Mouse (Mus musculus) fibroblast of lung, adult 2 months (primary cell): ENCODE results near the gene Tmem50b.

ENCODE experiments used
- DNase-seq: peaks from one replicate; pipeline ENCODE4 v3.0.0-alpha.2; 2011; ENCODE audit warnings: low read depth

Tmem50b gene

GRCm38 (mm10) chr16:91565292-91565951, 32.2 kb downstream of the Tmem50b start:
- no peak for DNase-seq

- no peak for DNase-seq
Measured at GRCm38 (mm10) chr16:91564580-91565291, 32.9 kb downstream of the Tmem50b start.

- DNase-seq: no peak
Measured at GRCm38 (mm10) chr16:91561541-91562457, 35.8 kb downstream of the Tmem50b start.

GRCm38 (mm10) chr16:91561099-91561498, 36.5 kb downstream of the Tmem50b start:
- DNase-seq: no peak

- DNase-seq: no peak
Measured at GRCm38 (mm10) chr16:91557693-91558092, 39.9 kb downstream of the Tmem50b start.

- no peak for DNase-seq
Measured at GRCm38 (mm10) chr16:91557214-91557613, 40.4 kb downstream of the Tmem50b start.

GRCm38 (mm10) chr16:91556659-91557058, 40.9 kb downstream of the Tmem50b start:
- no peak for DNase-seq

- DNase-seq: no peak
Measured at GRCm38 (mm10) chr16:91555017-91555605, 42.5 kb downstream of the Tmem50b start.

- DNase-seq: no peak
Measured at GRCm38 (mm10) chr16:91553625-91554024, 44.0 kb downstream of the Tmem50b start.

GRCm38 (mm10) chr16:91552072-91552471, 45.5 kb downstream of the Tmem50b start:
- DNase-seq: no peak

GRCm38 (mm10) chr16:91551081-91551524, 46.5 kb downstream of the Tmem50b start:
- DNase-seq: no peak

GRCm38 (mm10) chr16:91549616-91550015, 48.0 kb downstream of the Tmem50b start:
- no peak for DNase-seq

GRCm38 (mm10) chr16:91548996-91549395, 48.6 kb downstream of the Tmem50b start:
- no peak for DNase-seq

GRCm38 (mm10) chr16:91548586-91548985, 49.0 kb downstream of the Tmem50b start:
- no peak for DNase-seq

- DNase-seq: no peak
Measured at GRCm38 (mm10) chr16:91547974-91548373, 49.6 kb downstream of the Tmem50b start.

GRCm38 (mm10) chr16:91546836-91547741, 50.5 kb downstream of the Tmem50b start, which contains the start of gene Ifngr2:
Ifngr2 (plus strand) TSS chr16:91547072.
- DNase-seq: no peak

GRCm38 (mm10) chr16:91546391-91546835, 51.2 kb downstream of the Tmem50b start:
- DNase-seq: no peak

GRCm38 (mm10) chr16:91545597-91546281, 51.9 kb downstream of the Tmem50b start:
- DNase-seq: no peak

- no peak for DNase-seq
Measured at GRCm38 (mm10) chr16:91543619-91544018, 54.0 kb downstream of the Tmem50b start.

- DNase-seq: no peak
Measured at GRCm38 (mm10) chr16:91541573-91542081, 56.0 kb downstream of the Tmem50b start.
